Mouse (Mus musculus): ENCODE data around the gene Ppp6r2. TPM values are rescaled to one million over a fixed set of nuclear protein-coding genes. Genes with fewer than 3 reads are reported as not detected.

Gene Ppp6r2
- polyA plus RNA-seq, 1 experiment from 2014 or later, result 31.8 TPM

GRCm38 (mm10) chr15:89284094-89284493 is 72.7 kb downstream of the Ppp6r2 start:
- peaks cover 99% of the 10 kb centered on the region for H3K36me3 ChIP-seq
- no peaks in the 10 kb centered on the region for H3K9me3 ChIP-seq
- 88% methylated on average over 2 of the region's 2 CpGs for WGBS
- no peaks in the 10 kb centered on the region for H3K27me3 ChIP-seq
- ATAC-seq (ENCODE audit: low FRiP score, low read depth), result no peak
- no peak overlapping the region for H3K9ac ChIP-seq
- H3K4me3 ChIP-seq, result no peak overlapping the region
- no peaks in the 10 kb centered on the region for H3K4me1 ChIP-seq
- H3K27ac ChIP-seq, result no peak overlapping the region; the same call in 1 of the 2 replicates
- H3K4me2 ChIP-seq (replicated peaks), result no peak overlapping the region

GRCm38 (mm10) chr15:89285004-89285403 is 73.7 kb downstream of the Ppp6r2 start:
- no peak overlapping the region for H3K9ac ChIP-seq
- no peaks in the 10 kb centered on the region for H3K27me3 ChIP-seq
- no peak overlapping the region for H3K4me2 ChIP-seq (replicated peaks)
- H3K4me3 ChIP-seq, result no peak overlapping the region
- no peak for ATAC-seq (ENCODE audit: low FRiP score, low read depth)
- H3K36me3 ChIP-seq, result peaks cover 99% of the 10 kb centered on the region
- no peaks in the 10 kb centered on the region for H3K4me1 ChIP-seq
- no peaks in the 10 kb centered on the region for H3K9me3 ChIP-seq
- no peak overlapping the region for H3K27ac ChIP-seq

GRCm38 (mm10) chr15:89285478-89285877 is 74.1 kb downstream of the Ppp6r2 start:
- Histone ChIP-seq H3K4me2 (replicated peaks) (no peak overlapping the region), H3K27me3 (no peaks in the 10 kb centered on the region), H3K9ac (no peak overlapping the region), H3K9me3 (no peaks in the 10 kb centered on the region), H3K27ac (no peak overlapping the region), H3K4me1 (no peaks in the 10 kb centered on the region), H3K4me3 (no peak overlapping the region), H3K36me3 (peaks cover 99% of the 10 kb centered on the region)
- no peak for ATAC-seq (ENCODE audit: low FRiP score, low read depth)
- 93% methylated on average over 5 of the region's 5 CpGs for WGBS

- Histone ChIP-seq H3K4me3 (no peak overlapping the region), H3K9me3 (no peaks in the 10 kb centered on the region), H3K27ac (no peak overlapping the region), H3K4me2 (replicated peaks) (no peak overlapping the region), H3K27me3 (no peaks in the 10 kb centered on the region), H3K4me1 (no peaks in the 10 kb centered on the region), H3K36me3 (peaks cover 99% of the 10 kb centered on the region), H3K9ac (no peak overlapping the region)
- WGBS, result 75% methylated on average over 7 of the region's 7 CpGs
- ATAC-seq (ENCODE audit: low FRiP score, low read depth), result no peak
These were observed 74.8 kb downstream of the Ppp6r2 start for GRCm38 (mm10) chr15:89286114-89286513.

GRCm38 (mm10) chr15:89286582-89286981 is 75.2 kb downstream of the Ppp6r2 start:
- ATAC-seq (ENCODE audit: low FRiP score, low read depth), result no peak
- no peak overlapping the region for H3K9ac ChIP-seq
- H3K27me3 ChIP-seq, result no peaks in the 10 kb centered on the region
- peaks cover 99% of the 10 kb centered on the region for H3K36me3 ChIP-seq
- H3K27ac ChIP-seq, result no peak overlapping the region
- no peak overlapping the region for H3K4me3 ChIP-seq
- WGBS, result 88% methylated on average over 5 of the region's 5 CpGs
- no peaks in the 10 kb centered on the region for H3K9me3 ChIP-seq
- no peaks in the 10 kb centered on the region for H3K4me1 ChIP-seq
- no peak overlapping the region for H3K4me2 ChIP-seq (replicated peaks)

GRCm38 (mm10) chr15:89288227-89288767 is 76.9 kb downstream of the Ppp6r2 start:
- Histone ChIP-seq H3K9ac (no peak overlapping the region), H3K4me3 (no peak overlapping the region), H3K4me2 (replicated peaks) (no peak overlapping the region), H3K27ac (no peak overlapping the region), H3K4me1 (no peaks in the 10 kb centered on the region), H3K36me3 (peaks cover 99% of the 10 kb centered on the region), H3K27me3 (no peaks in the 10 kb centered on the region), H3K9me3 (no peaks in the 10 kb centered on the region)
- ATAC-seq (ENCODE audit: low FRiP score, low read depth), result no peak
- 88% methylated on average over 23 of the region's 23 CpGs for WGBS

- ATAC-seq (ENCODE audit: low FRiP score, low read depth), result no peak
- WGBS, result 95% methylated on average over 11 of the region's 11 CpGs
- Histone ChIP-seq H3K9me3 (no peaks in the 10 kb centered on the region), H3K4me1 (no peaks in the 10 kb centered on the region), H3K27ac (no peak overlapping the region), H3K4me3 (no peak overlapping the region), H3K36me3 (peaks cover 99% of the 10 kb centered on the region), H3K4me2 (replicated peaks) (no peak overlapping the region), H3K27me3 (no peaks in the 10 kb centered on the region), H3K9ac (no peak overlapping the region)
These were observed 78.1 kb downstream of the Ppp6r2 start for GRCm38 (mm10) chr15:89289455-89289854.

- H3K4me1 ChIP-seq, result no peaks in the 10 kb centered on the region
- no peak for ATAC-seq (ENCODE audit: low FRiP score, low read depth)
- no peaks in the 10 kb centered on the region for H3K27me3 ChIP-seq
- H3K4me2 ChIP-seq (replicated peaks), result no peak overlapping the region
- H3K36me3 ChIP-seq, result peaks cover 99% of the 10 kb centered on the region
- no peak overlapping the region for H3K27ac ChIP-seq
- H3K9ac ChIP-seq, result no peak overlapping the region
- no peaks in the 10 kb centered on the region for H3K9me3 ChIP-seq
- H3K4me3 ChIP-seq, result no peak overlapping the region
- WGBS, result 82% methylated on average over 3 of the region's 3 CpGs
These were observed 80.2 kb downstream of the Ppp6r2 start for GRCm38 (mm10) chr15:89291521-89291920.

- Histone ChIP-seq H3K4me3 (no peak overlapping the region), H3K9ac (no peak overlapping the region), H3K36me3 (peaks cover 100% of the 10 kb centered on the region), H3K4me2 (replicated peaks) (no peak overlapping the region), H3K27ac (no peak overlapping the region), H3K27me3 (no peaks in the 10 kb centered on the region), H3K4me1 (no peaks in the 10 kb centered on the region), H3K9me3 (no peaks in the 10 kb centered on the region)
- ATAC-seq (ENCODE audit: low FRiP score, low read depth), result no peak
- WGBS, result 79% methylated on average over 2 of the region's 2 CpGs
These were observed 81.4 kb downstream of the Ppp6r2 start for GRCm38 (mm10) chr15:89292795-89293194.

GRCm38 (mm10) chr15:89293778-89294177 is 82.4 kb downstream of the Ppp6r2 start:
- no peak overlapping the region for H3K4me2 ChIP-seq (replicated peaks)
- no peak overlapping the region for H3K4me3 ChIP-seq
- no peaks in the 10 kb centered on the region for H3K27me3 ChIP-seq
- no peaks in the 10 kb centered on the region for H3K4me1 ChIP-seq
- no peak overlapping the region for H3K27ac ChIP-seq
- no peak overlapping the region for H3K9ac ChIP-seq
- peaks cover 96% of the 10 kb centered on the region for H3K36me3 ChIP-seq
- WGBS, result 94% methylated on average over 10 of the region's 10 CpGs
- H3K9me3 ChIP-seq, result no peaks in the 10 kb centered on the region
- no peak for ATAC-seq (ENCODE audit: low FRiP score, low read depth)

- Histone ChIP-seq H3K36me3 (peaks cover 94% of the 10 kb centered on the region), H3K9ac (no peak overlapping the region), H3K4me3 (no peak overlapping the region), H3K9me3 (no peaks in the 10 kb centered on the region), H3K4me2 (replicated peaks) (no peak overlapping the region), H3K27ac (no peak overlapping the region), H3K4me1 (no peaks in the 10 kb centered on the region), H3K27me3 (no peaks in the 10 kb centered on the region)
- ATAC-seq (ENCODE audit: low FRiP score, low read depth), result no peak
- 89% methylated on average over 8 of the region's 8 CpGs for WGBS
These were observed 84.3 kb downstream of the Ppp6r2 start for GRCm38 (mm10) chr15:89295580-89296165.

GRCm38 (mm10) chr15:89296465-89296864 is 85.1 kb downstream of the Ppp6r2 start:
- Histone ChIP-seq H3K4me3 (no peak overlapping the region), H3K4me1 (no peaks in the 10 kb centered on the region), H3K9me3 (no peaks in the 10 kb centered on the region), H3K27me3 (no peaks in the 10 kb centered on the region), H3K4me2 (replicated peaks) (no peak overlapping the region), H3K27ac (no peak overlapping the region), H3K9ac (no peak overlapping the region), H3K36me3 (peaks cover 94% of the 10 kb centered on the region)
- ATAC-seq (ENCODE audit: low FRiP score, low read depth), result no peak
- 88% methylated on average over 1 of the region's 1 CpGs for WGBS

GRCm38 (mm10) chr15:89297695-89298094 is 86.3 kb downstream of the Ppp6r2 start:
- Histone ChIP-seq H3K9ac (no peak overlapping the region), H3K4me3 (no peak overlapping the region), H3K4me1 (no peaks in the 10 kb centered on the region), H3K36me3 (peaks cover 94% of the 10 kb centered on the region), H3K27ac (no peak overlapping the region), H3K9me3 (no peaks in the 10 kb centered on the region), H3K4me2 (replicated peaks) (no peak overlapping the region), H3K27me3 (no peaks in the 10 kb centered on the region)
- ATAC-seq (ENCODE audit: low FRiP score, low read depth), result no peak
- WGBS, result 93% methylated on average over 2 of the region's 2 CpGs
